Mouse (Mus musculus) cerebellum, adult 9-10 months (tissue): ENCODE measurements around the gene Dip2b.

Experiments
- DNase-seq: peaks from one replicate; pipeline ENCODE4 v3.0.0; 2022

Dip2b gene

GRCm38 (mm10) chr15:100089645-100090053 is 51.2 kb downstream of the Dip2b start:
- no peak for DNase-seq

GRCm38 (mm10) chr15:100091818-100092217 is 53.4 kb downstream of the Dip2b start:
- no peak for DNase-seq

GRCm38 (mm10) chr15:100092258-100092657 is 53.8 kb downstream of the Dip2b start:
- DNase-seq, result no peak

DNA sequence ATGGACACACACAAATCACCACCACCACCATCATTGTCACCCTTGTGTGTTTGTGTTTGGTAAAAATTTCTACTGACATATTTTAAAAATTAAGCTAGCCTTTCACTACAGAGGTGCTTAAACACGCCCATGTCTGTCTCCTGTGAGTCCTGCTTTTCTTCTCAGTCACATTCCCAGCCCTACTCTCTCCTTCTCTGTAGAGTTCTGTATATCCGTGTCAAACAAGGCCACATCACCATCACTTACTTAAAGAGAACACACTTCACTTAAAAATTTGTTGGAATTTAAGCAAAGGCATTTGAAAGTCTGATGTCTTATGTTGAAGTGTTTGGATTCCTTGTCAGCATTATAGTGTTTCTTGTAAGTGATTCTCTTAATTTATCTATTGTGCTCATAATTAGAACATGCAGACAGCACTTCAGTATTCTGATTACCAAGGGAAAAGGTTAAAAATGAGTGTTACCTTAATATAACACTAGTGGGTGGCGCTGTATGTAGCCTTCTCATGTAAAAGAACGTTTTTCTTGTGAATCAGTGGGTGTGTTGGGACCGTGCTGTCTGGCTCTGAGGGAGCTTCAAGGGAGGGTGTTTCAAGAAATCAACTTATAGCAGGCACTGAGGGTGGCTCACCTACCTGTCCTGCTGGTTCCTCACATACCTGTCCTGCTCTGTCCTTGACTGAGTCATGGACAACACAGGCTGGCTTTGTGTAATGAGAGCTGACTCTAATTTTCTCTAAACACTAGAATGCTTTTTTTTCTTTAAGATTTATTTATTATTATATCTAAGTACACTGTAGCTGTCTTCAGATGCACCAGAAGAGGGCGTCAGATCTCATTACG is 58.3 kb downstream of the Dip2b start:
- DNase-seq, result no peak

DNA sequence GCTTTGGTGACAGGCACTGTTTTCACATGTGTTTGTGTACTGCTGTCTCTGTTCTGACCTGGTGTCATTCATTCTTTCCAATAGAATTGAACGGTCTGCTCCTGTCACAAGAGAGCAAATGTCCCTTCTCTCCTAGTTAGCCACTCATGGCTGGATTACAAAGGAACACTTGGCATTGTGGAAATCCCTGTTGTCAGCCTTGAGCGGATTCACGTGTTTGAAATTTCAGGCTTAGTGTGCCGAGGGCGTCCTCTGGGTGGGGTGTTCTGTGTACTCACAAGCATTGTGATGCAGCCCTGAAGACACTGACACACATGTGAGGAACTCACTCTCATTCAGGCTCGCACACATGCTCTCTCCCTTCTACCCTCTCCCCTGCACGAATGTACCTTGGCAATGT is 61.9 kb downstream of the Dip2b start:
- DNase-seq, result no peak

GRCm38 (mm10) chr15:100101206-100101605 is 62.7 kb downstream of the Dip2b start:
- DNase-seq, result no peak

DNA sequence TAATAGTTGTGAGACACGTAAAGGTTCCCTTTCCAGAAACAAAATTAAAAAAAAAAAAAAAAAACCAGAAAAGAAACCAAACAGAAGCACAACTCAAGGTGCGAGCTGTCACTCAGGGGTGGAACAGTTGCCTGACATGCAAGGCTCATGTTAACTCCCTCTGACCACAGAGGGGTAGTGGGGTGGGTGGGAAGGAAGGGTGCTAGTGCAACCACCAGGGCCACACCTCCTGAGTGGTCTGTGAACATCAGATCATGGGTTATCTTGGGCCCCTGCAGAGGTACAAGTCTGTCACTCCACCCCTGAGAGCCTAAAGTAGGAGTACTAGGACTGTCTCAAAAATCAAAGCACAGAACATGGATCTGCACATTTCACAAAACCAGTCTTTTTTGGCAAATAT is 65.7 kb downstream of the Dip2b start:
- no peak for DNase-seq

DNA sequence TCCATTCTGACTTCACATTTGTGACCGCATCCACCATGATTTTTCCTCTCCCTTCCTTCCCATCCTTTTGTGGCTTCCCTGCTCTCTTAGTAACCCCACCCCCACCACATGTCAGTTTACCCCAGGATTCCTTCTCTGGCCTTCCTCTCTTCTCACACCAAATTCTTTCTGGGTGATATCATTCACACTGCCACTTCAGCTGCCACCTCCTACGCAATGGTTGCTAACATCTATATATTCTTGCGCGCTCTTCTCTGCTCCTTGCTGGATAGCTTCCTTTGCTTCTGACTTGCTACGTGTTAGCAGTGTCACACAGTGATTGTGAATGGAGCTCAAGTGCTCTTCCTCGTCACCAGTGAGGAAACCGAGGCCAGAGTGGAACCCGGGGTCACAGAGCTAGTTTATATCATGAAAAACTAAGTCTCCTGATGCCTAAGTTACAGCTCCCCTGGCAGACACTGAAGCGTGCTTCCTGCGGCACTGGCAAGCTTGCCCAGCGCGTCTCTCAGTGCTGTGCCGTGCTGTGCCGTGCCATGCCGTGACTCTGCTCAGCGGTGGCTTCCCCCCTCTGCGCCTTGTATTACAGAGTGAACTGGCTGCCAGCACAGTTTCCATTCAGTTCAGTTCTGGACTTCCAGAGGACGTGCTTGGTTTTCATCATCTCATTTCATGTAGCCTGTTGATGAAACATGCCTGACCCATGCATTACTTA is 69.8 kb downstream of the Dip2b start:
- no peak for DNase-seq

DNA sequence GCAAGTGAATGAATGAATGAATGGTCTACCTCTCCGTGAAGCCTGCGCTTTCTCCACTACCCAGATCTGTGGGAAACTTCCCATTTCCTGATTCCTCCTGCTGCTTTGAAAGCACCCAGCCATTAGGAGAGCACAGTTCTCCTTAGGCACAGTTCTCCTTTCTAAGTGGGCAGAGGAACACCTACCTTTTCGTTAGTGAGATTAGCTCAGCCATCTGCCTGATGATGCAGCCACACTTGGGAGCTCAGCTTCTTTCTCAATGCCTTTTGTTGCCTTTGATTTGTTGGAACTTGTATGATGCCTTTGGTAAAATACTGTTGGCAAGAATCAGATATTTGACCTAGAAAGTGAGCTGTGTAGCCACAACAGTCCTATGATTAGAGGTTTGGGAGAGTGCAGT is 71.5 kb downstream of the Dip2b start:
- DNase-seq, result no peak

DNA sequence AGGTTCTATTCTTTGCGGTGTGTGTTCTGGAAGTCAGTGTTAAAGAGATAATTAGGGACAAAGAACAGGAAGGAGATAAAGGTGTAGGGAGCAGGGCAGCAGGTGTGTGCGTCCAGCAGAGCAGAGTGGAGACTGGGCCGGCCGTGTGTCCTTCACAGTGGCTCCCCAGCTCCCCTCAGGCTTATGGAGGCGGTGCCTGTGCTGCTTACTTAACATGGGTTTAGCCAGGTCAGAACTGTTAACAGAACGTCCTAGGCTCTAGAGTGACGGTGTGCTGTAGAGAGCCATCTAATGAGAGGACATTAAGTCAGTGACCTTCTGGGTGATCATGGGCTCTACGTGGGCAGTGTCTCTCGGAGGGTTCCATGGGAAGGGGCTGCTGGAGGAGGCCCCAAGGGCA is 73.4 kb downstream of the Dip2b start:
- no peak for DNase-seq

GRCm38 (mm10) chr15:100112309-100112966 is 74.0 kb downstream of the Dip2b start:
- DNase-seq, result no peak

DNA sequence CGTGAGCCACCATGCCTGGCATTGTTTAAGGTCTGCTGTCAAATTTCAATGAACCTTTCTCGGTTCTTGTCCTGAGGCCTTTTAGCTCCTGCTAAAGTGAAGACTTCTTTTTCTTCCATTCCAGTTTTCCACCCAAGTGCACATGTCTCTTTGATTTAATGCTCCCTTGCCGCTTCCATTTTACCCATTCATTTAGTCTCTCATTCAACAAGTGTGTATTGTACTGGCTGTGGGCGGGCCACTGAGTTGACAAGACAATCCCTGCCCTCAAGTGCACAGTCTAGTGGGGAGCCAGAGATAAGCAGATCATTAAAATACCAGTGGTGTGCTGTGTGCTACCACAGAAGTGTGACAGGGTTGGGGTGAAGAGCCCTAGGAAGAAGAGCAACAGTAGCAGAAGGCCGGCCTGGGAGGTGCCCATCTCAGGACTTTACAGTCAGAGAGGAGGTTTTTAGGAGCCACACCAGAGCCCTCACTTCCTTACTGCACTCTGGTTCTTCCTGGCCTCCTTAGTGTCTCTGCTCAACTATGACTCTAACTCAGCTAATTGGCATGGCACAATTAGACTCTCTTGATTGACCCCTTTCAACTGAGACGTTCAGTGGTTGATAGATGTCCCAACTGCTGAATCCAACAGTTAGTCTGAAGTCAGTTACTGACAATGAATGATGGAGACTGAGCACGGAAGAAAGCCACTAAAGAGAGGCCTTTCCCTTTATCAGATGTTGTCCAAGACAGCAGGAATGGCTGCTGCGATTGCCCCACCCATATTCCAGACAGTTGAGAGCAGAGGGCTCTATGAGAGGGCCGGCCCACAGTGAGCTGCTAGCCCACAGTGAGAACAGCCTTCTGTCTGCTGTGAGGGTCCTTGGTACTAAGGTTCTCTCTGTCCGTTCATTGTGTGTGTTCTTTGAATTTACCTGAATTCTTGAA is 75.1 kb downstream of the Dip2b start:
- no peak for DNase-seq

DNA sequence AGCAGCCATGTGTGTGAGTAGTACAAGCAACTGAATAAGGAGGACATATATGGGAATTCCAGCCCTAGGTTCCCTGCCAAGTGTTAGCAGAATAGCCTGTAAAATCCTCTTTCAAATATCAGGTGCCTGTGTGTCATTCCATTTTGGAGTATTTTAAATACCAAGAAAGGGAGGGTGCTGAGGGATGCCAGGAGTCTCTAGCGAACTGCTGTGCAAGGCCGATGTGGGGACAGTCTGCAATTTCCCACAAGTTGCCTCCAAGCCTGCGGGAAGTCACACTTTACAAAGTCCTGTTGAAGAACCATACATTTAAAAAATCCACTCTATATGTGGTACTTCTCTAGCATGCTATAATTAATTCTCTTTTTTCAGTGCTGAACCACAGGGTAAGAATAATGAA is 77.0 kb downstream of the Dip2b start:
- no peak for DNase-seq

GRCm38 (mm10) chr15:100116325-100116724 is 77.9 kb downstream of the Dip2b start:
- no peak for DNase-seq

DNA sequence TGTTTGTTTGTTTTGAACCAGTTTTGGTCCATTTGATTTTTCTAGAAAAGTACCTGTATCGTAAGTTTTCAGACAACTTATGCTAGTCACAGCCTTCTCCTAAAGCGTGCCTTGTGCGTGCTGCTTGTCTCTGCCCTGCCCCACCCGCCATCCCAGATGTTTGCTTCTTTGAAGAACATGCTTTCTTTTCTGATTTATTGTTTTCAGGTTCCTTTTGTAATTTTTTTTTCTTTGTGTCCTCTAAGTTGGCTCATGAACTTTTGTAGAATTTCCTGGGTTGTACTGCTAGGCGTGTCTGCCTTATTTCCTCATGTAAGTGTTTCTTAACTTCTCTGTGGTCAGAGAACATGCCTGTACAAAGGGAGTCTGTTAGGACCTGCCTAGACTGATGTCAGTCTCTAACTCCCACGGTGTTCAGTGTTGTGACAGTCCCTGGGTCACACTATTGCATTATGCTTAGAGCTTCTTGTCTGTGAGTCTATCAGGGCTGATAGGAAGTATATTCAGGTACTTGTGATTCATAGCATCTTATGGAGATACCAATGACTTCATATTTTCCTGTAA is 80.8 kb downstream of the Dip2b start:
- DNase-seq, result no peak

GRCm38 (mm10) chr15:100121437-100121836 is 83.0 kb downstream of the Dip2b start:
- DNase-seq, result no peak

GRCm38 (mm10) chr15:100123867-100124266 is 85.4 kb downstream of the Dip2b start:
- no peak for DNase-seq

DNA sequence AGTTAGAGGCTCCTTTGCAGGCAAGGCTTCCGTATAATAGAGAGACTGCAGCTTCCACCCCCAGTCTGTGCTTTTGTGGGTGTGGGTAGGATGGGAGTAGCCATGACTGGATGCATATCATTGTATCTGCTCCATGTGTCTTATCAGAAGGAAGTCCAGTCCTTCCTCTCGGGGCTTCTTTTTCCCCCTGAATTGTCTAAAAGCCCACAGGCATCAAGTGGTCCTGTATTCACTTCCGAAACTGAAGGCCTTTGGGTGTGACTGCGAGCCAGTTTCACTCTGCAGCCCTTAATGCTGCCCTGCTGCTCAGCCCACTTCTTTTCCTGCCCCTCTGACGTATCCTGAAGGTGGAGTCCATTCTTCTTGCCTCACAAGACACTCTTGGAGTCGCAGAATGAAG is 86.8 kb downstream of the Dip2b start:
- DNase-seq, result no peak

DNA sequence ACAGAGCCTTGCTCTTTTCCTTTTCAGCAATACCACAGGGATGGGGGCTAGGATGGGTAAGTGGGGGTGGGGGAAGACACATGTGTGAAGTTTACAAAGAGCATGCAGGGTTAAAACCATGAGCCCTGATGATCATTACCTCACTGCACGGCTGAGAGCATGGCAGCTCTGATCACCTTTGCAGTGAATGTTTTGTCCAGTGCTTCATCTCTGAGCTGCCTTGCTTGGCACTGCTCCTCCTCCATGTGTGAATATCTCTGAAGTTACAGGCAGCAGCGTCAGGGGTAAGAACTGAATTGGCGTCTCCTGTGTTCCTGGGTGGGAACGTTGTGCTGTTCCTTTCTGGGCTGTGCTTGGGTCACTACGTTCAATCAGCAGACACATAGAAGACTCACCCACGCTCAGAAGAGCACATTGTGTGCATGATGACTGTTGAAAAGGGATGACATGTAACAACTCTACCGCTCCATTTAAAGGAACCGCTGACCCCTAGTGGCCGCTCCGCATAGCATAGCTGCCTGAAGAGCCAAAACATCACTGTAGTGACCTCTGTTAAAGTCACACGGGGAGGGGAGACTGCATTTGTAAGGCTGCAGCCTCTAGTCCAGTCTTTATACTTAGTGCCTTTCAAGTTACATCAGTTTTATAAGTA is 88.1 kb downstream of the Dip2b start:
- DNase-seq, result peak; percentile 92

GRCm38 (mm10) chr15:100129151-100129790 is 90.8 kb downstream of the Dip2b start:
- no peak for DNase-seq

DNA sequence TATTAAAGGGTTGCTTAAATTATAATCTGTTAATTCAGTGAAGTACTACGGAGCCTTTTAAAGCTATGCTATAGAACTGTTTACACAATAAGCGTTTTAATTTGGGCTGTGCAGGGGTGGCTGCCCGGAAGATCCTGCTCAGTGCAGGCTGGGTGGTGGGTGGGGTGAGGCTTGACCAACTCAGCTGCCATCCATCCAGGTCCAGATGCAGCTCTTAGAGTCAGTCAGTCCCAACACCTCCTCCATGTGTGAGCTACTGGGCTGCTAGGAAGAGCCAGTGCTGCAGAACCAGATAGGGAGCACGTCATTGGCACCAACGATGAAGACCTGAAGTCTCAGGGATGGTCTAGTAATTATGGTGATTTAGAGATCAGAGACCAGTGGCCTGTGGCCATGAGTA is 101.2 kb downstream of the Dip2b start:
- no peak for DNase-seq
